Mouse (Mus musculus) layer of hippocampus, adult 18-20 months (tissue): Measurements from ENCODE around the gene Znhit3. TPM values are rescaled to one million over a fixed set of nuclear protein-coding genes. Genes with fewer than 3 reads are reported as not detected.

Experiments
- DNase-seq, 2 experiments: peaks; one replicate each; pipeline ENCODE4 v3.0.0; 2022; ENCODE audit warnings: low spot score in 2 of 2
- total RNA-seq, 2 experiments: library from RNA; stranded (reverse); gene quantifications; 2 replicates each; pipeline ENCODE4 v1.2.3; 2021

The Znhit3 gene
- total RNA-seq, 2 experiments from 2014 or later = 29.3 to 30.0 TPM

DNA sequence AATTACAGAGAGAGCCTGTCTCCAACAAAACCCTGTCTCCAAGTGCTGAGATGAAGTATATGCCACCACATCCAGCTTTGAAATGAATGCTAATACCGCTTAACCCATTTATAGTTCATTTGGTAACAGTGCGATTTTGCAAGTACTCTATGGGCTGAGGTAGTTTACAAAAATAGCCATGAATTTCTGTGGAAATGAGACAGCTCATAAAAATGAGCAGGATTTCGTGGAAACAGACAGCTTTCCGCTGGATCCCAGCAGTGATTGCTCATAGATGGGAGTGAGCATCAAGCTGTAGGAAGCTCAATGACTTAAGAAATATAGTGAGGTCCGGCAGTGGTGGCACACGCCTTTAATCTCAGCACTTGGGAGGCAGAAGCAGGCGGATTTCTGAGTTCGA, 4.8 kb upstream of the Znhit3 start:
- DNase-seq = peak in 1 of 2 experiments; percentile 45

DNA sequence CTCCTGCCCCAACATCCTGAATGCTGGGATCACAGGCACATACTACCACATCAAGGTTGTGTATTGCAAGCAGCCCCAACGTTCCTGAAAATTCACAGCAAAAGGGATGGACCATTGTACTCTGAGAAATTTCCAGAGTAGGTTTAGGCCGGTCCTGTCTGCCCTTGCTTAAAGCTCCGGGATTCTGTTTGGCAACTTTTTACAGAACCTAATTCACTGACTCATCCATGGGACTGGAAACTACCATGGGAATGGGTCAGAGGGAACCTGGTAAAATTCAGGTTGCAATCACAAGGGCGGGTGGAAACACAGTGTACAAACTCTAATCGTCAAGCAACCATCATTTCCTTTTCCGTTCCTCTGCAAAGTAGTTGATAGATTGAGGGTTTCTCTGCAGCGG, 3.8 kb upstream of the Znhit3 start:
- DNase-seq = no peak

DNA sequence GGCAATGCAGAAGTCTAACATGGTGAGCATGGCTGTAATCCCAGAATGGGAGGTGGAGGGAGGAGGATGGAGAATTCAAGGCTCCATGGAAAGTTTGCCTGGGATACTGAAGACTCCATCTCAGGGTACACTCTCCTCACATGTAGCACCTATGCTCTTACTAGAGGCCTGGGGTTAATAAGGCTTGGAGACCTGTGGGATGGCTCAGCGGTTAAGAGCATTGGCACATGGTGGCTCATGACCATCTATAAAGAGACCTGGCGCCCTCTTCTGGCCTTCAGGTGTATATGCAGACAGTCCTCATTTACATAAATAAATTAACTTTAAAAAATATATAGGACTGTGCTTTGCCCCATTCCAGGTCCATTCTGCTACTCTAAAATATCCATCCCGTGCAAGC, 3.1 kb upstream of the Znhit3 start:
- DNase-seq = peak in 1 of 2 experiments; percentile 40

DNA sequence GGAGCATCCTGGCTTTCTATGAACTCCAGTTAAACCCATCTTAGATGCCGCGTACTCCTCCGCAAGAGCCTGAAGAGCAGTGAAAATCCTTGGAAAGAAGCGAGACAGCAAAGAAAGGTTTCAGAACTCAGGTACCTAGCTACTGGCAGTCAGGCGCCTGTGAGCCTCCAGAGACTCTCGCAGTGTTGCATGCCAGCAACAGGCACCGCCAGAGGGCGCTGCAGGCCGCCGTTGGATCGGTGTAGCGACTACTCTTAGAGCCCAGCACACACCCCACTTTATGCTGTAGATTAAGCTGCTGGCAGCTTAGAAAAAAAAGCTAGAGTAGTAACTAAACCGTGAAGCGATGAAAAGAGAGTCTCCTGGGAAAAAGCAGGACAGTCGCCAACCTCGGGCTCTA, 2.3 kb upstream of the Znhit3 start:
- peak; percentile 74 to 93 for DNase-seq

DNA sequence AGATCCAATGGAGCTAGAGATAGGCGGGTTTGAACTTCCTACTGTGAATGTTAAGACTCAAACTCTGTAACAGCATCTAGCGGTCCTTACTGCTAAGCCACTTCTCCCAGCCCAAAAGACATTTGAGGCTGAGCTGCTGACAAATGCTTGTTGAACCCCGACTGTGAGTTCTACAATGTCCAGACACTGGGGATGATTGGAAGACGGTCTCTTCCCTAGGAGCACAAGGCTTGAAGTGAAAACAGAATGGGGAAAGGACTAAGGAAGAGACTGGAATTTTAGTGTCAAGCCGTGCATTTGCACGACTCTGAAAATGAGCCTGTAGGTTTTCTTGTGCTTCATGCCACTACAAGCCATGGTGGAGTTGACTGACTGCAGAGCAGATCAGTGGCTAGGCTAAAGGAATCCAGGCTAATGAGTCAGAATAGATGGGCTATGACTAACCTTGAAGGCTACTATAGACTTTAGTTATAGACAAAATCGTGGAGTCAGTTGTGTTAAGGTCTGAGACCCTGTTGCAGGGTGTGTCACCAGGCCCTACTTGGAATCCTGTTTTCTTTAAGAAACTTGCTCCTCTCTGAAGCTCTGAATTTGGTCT, 636 bp upstream of the Znhit3 start:
- no peak for DNase-seq

DNA sequence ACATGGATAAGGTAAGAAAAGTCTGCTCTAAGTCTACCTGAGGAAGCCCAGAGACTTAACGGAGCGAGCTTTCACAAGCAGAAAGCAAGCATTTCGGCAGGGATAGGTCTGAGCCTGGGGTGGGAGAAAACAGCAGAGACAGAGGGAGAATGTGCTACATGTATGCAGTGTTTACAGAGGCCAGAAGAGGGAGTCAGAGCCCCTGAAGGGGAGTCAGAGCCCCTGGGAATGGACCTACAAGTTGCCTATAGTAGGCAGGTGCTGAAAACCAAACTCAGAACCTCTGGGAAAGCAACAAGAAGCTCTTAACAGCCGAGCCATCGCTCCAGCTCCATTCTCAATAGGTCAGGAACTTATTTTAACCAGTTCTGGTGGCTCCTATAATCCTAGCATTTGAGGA, 1.5 kb downstream of the Znhit3 start:
- no peak for DNase-seq

DNA sequence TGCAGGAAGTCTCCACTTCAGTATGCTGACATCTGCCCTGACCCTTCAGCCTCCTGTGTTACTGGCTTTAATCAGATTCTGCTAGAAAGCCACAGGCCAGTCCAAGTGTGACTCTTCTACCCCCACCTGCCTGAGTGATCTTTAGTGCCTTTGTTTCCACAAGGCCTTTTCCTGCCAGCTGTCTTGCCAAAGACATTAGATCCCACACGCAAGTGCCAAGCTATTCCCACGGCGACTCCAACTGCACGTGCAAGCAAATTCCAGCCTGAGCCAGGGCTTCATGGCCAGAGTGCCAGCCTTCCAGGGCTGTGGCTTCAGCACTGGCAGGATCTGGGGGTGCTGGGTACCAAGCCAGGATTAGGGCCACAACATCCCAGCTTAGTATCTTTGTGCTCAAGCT, 5.8 kb downstream of the Znhit3 start:
- DNase-seq = no peak

DNA sequence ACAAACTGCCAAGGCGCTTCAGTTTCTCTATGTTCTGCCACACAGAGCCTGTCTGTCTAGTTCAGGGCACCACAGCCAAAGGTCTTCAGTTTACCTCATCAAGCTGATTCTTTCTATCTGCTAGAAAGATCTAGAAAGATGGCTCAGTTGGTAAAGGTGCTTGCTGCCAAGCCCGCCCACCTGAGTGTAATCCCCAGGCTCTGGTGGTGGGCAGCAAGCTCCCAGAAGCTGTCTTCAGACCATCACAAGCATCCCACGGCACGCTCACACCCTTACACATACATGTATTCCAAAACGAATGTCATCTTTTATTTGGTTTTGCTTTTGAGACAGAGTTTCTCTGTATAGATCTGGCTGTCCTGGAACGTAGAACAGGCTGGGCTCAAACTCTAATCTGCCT, 7.7 kb downstream of the Znhit3 start:
- no peak for DNase-seq

DNA sequence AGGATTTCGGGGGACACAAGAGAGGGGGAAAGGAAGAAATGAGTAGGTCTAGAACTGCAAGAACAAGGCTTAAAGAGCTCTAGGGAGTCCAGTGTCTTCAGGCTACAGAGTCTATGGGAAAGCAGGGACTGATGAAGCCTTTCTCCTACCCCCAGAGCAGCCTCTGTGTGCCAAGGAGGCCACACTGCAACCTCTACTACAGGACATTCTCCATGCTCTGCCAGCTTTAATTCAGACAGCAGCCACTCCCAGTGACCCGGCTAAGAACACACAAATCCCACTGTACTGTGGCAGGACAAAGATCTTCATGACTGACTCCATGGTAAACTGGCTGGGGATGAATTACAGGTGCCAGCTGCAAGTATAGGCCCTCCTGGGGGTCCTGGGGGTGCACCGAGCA, 9.1 kb downstream of the Znhit3 start:
- DNase-seq = no peak

DNA sequence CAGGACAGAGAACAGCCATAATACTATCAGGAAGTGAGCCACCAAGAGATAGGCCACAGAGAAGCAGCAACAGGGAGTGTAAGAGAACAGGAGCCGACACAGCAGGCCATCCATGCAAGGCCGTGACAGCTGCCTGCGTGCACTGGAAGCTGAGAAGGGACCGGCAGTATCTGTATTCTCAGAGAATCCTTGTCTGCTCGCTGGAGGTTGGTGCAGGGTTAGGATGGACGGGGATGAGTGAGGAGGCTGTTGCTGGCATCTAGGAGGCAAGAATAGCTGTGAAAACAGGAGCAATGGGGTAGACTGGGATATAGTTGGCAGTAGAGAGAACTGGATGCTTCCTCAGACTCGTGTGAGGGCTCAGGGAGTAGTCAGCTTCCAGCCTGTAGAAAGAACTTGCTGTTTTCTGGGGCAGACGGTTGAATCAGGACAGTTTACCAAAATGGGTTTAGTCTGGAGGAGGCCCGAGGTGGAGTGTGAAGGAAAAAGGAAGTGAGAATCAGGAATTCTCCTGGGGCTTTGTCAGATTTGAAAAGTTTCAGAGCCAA, 11.5 kb downstream of the Znhit3 start:
- DNase-seq = no peak

DNA sequence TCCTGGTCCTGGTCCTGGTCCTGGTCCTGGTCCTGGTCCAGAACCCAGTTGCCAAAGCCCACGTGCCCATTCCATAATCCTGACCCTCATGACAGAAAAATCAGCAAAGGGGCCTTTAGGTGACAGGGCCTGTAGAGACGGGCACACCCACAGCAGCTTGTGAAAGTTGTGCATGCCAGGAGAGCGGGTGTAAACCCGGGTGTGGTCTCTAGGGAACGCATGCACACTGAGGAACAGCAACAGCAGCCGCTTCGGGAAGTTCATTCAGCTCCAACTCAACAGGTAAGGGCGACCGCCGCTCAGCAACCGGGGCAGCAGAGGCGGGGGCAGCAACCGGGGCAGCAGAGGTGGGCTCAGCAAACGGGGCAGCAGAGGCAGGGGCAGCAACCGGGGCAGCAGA, 23.1 kb downstream of the Znhit3 start:
- no peak for DNase-seq

DNA sequence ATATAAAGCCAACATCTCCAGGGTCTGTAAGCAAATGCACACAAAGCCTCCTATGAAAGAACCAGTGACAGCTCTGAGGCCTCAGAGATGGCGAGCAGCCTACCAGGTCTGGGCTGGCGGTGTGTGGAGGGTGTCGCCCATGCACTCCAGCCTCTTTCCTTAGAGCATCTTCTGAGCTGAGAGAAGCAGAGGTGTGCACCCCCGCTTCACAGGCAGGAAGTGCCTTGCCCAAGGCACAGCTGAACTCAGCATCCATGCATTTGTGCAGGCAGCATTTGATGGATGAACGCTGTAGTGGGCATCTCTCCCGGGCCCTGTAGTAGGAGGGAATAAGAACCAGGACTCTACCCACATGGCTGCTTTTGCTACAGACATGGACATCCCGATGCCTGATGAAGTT, 24.5 kb downstream of the Znhit3 start:
- DNase-seq = no peak

DNA sequence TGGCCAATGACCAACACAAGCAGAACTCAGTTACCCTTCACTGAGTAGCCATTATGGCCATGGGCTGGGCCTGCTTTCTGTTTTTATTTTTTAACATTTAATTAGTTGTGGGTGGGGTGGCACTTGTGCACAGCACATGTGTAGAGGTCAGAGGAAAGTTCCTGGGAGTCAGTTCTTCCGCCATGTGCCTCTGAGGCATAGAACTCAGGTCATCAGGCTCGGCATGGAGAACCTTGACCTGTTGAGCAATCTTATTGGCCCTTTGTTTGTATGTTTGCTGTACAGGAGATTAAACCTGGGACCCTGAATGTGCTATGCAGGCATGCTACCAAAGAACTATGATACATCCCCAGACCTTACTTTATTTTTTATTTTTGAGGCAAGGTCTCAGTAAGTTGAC, 26.7 kb downstream of the Znhit3 start:
- no peak for DNase-seq

DNA sequence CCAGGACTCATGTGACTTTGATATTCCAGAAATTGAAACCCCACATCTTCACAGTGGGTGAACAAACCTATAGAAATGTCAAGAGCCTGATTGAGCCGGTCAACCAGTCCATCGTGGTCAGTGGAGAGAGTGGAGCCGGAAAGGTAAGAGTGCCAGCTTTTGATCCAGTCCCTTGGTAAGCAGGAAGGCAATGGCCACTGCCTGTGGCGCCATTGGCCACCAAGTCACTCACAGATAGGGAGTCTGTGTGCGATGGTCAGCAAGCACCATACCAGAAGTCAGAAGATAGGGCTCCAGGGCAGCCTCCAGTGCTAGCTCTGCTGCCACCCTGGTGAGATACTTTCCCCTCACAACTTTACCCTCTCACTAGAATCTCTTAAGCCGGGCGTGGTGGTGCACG, 28.1 kb downstream of the Znhit3 start:
- DNase-seq = no peak

DNA sequence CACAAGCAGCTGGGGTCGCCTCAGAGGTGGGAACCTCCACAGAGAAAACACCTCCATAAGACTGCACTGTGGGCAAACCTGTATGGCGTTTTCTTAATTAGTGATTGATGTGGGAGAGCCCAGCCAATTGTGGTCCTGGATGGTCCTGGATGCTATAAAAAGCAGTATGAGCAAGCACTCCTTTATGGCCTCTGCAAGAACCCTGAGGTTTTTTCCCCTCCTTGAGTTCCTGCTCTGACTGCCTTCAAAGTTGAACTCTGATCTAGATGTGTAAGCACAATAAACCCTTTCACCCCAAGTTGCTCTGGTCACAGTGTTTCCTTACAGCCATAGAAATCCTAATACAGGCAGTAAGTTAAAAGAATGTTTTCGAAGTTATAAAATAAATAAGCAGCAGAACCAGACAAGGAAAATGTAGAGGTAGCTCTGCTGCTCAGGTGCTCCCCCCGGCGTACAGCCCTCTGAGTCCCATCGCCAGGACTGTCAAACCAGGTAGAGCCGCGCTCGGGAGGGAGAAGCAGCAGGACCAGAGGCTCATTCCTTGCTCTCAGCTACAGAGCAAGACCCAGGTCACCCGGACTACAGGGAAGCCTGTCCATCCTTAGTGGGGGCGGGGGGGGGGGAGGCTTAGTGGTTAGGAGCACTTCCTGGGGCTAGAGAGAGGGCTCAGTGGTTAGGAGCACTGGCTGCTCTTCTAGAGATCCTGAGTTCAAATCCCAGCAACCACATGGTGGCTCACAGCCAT, 29.2 kb downstream of the Znhit3 start:
- DNase-seq = no peak

DNA sequence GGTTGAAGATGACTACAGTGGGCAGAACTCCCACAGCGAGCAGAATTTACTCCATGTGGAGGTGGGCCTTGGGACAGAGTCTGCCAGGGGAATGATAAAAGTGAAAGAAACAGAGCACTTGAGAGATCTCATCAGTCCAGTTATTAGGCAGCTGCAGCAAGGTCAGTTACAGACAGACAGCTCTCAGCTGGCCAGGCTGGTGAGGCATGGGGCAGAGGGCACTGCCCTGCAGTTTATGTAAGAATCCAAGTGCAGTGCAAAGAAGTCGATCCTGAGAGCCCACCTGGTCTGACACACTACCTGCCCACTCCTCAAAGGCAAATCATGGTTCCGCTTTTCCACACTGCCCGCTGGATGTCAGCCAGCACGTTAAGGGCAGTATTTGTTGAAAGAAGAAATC, 29.9 kb downstream of the Znhit3 start:
- DNase-seq = no peak

DNA sequence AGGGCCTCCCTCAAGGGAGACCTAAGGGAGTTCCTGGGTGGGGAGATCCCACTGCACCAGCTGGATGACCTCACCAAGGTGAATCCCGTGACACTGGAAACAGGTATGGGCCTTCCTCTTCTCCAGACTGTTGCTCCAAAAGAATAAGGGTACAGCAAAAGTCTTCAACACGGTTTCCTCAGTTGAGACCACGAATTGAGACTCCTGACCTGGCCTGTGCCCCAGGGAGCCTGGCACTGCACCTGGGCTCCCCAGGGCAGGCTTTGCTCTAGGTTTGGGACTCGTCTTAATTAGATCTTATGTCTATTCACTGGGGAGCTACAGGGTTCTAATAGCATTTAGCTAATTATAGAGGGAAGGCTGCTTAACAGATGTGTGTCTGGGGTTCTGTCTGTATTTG, 30.9 kb downstream of the Znhit3 start:
- DNase-seq = no peak

DNA sequence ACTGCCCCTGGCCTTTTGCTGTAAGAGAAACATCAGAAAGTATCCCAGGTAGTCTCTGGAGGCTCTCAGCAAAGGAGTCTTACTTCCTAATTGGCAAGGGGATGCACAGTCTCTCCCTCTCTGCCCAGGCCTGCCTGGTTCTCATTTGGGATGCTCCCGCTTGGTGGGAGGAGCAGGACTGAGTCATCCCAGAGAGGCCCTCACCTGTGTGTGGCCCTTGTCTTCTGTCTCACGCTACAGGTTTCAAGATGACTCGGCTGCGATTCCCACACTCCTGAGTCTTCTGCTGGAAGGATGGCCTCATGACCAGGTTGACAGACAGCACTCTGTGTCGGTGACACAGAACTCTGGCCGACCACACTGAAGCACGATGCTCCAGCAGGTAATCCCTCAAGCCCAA, 33.8 kb downstream of the Znhit3 start:
- DNase-seq = no peak

DNA sequence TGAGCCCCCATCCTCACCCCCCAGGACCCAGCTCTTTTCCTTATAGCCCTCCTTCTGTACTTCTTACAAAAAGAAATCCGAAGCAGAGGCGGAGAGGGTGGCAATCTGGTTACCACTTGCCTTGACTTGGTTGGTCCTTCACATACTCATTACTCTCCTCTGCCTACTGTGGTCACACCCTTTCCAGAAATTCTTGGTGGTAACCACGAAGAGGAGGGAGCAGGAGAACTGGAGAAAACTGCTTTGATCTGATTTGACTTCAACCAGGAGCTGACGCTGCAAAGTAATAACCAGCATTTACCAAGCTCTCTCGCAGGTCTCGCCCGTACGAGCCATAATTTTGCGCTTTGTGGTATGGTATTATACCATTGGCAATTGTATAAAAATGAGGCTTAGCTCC, 35.2 kb downstream of the Znhit3 start:
- DNase-seq = no peak

DNA sequence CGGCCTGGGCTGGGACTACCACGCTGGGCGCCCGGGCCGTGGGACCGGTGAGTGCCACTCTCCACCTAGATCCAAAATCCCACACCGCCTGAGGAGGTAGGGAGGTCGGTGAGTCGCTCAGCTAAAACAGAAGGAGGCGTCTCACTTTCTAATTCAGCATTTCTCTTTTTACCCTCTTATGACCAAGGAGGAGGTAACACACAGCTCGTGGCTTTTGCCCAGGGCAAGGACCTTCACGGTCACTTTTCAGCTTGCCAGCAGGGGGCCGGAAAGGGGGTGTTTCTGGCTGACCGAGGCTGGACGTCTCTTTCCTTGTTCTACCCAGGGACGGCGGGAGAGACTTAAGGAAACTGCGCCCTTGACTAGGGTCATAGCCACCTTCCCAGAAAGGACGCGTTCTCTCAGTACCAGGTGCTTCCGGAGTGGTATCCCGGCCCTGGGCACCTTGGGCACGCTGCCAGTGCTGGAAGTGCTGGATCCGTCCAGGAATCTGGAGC, 35.7 kb downstream of the Znhit3 start:
- DNase-seq = no peak

DNA sequence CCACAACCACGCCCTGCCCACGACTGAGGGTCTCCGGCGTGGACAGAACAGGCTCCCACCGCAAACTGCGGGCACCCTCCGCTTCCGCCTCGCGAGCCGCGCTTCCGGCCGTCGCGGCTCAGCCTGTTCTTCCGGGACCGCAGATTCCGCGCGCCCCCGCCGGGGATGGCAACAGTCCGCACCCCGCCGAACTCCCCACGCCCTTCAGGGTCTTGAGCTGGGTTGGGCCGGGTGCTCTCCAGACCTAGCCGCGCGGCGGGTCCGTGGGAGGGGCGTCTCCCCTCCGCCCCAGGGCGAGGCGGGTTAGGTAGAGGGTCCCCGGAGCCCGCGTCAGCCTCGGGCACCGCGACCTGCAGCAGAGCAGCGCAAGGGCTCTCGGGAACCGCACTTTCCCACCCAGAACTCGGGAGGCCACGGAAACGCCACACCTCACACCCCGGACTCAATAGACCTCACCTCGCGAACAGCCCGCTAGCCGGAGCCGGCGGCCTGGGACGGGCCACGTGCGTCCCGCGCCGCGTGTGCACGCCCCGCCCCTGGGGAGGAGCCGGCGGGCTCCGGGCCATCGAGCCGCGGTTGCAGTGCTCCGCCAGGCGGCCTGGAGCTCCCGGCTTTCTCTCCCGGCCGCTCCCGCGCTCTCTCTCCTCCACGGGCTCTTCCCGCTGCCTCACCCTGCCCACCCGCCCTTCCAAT, 36.2 kb downstream of the Znhit3 start, which contains the start of the genes Myo19 and Pigw:
Myo19 (plus strand) TSS at position 377 of the 693 bp plus-strand sequence.
Pigw (minus strand) TSS at position 514 of the 693 bp plus-strand sequence.
- peak; percentile 71 to 80 for DNase-seq
